Mouse (Mus musculus): ENCODE data around the gene Utp14a. TPM values are rescaled to one million over a fixed set of nuclear protein-coding genes. Genes with fewer than 3 reads are reported as not detected.

Gene Utp14a
- polyA plus RNA-seq, 1 experiment from 2014 or later: 22.4 TPM

Other genes with a start within 250 kb of the Utp14a start
- 2.4 and 2.6 TPM in 2 replicates for gene Apln, start 222.0 kb upstream of the Utp14a start, polyA plus RNA-seq (2014; fragmentation: Nextera tagmentation; extraction: Ambion mirVana)
- gene Xpnpep2, start 148.1 kb upstream of the Utp14a start, polyA plus RNA-seq (2014; fragmentation: Nextera tagmentation; extraction: Ambion mirVana): 1.1 and 1.4 TPM in 2 replicates
- gene Sash3, start 110.4 kb upstream of the Utp14a start, polyA plus RNA-seq (2014; fragmentation: Nextera tagmentation; extraction: Ambion mirVana): 1.2 and 2.0 TPM in 2 replicates
- gene Zdhhc9, start 48.0 kb upstream of the Utp14a start, polyA plus RNA-seq (2014; fragmentation: Nextera tagmentation; extraction: Ambion mirVana): 2.8 and 3.7 TPM in 2 replicates
- 5.1 and 5.7 TPM in 2 replicates for gene Bcorl1, start 84.5 kb downstream of the Utp14a start, polyA plus RNA-seq (2014; fragmentation: Nextera tagmentation; extraction: Ambion mirVana)
- gene Elf4, start 206.3 kb downstream of the Utp14a start, polyA plus RNA-seq (2014; fragmentation: Nextera tagmentation; extraction: Ambion mirVana): 1.9 and 2.3 TPM in 2 replicates

Data from neural tube, embryonic 11.5 days (tissue).